Mouse (Mus musculus): ENCODE results near the gene Car10. TPM values are rescaled to one million over a fixed set of nuclear protein-coding genes. Genes with fewer than 3 reads are reported as not detected.
"Not testable (repeated sequence)": the region's sequence is repeated elsewhere in the genome, so short reads cannot be mapped to it uniquely, and the experiment has no call there.

Car10 gene
- polyA plus RNA-seq, 1 experiment from 2014 or later: 2.0 TPM

GRCm38 (mm10) chr11:93391159-93391558 lies 293.3 kb downstream of the Car10 start:
- no peak for ATAC-seq (ENCODE audit: low read depth)
- no peak for DNase-seq (ENCODE audit: low spot score)
- Histone ChIP-seq H3K27ac (replicated peaks; ENCODE audit: low read depth, low read length) (no peak overlapping the region), H3K9ac (ENCODE audit: low read depth, low read length) (no peak overlapping the region), H3K27me3 (replicated peaks; ENCODE audit: control insufficient read depth, insufficient read depth, low read length) (no peaks in the 10 kb centered on the region), H3K4me1 (ENCODE audit: control insufficient read depth, insufficient read depth, low read length) (no peaks in the 10 kb centered on the region), H3K4me2 (ENCODE audit: low read depth, low read length) (no peak overlapping the region), H3K36me3 (ENCODE audit: control insufficient read depth, insufficient read depth, low read length) (no peaks in the 10 kb centered on the region), H3K4me3 (ENCODE audit: low read depth, low read length) (no peak overlapping the region), H3K9me3 (ENCODE audit: control insufficient read depth, low read length) (no peaks in the 10 kb centered on the region)
- 69% methylated on average over 4 of the region's 4 CpGs for WGBS

- H3K9ac ChIP-seq (ENCODE audit: low read depth, low read length); DNase-seq (ENCODE audit: low spot score); ATAC-seq (ENCODE audit: low read depth): not testable (repeated sequence)
Measured at GRCm38 (mm10) chr11:93393371-93393770, 295.5 kb downstream of the Car10 start.

GRCm38 (mm10) chr11:93396356-93396755 lies 298.5 kb downstream of the Car10 start:
- WGBS: 94% methylated on average over 2 of the region's 2 CpGs
- no peaks in the 10 kb centered on the region for H3K27me3 ChIP-seq (replicated peaks; ENCODE audit: control insufficient read depth, insufficient read depth, low read length)
- H3K4me2 ChIP-seq (ENCODE audit: low read depth, low read length): no peak overlapping the region
- DNase-seq (ENCODE audit: low spot score) (no peak), ATAC-seq (ENCODE audit: low read depth) (no peak)
- H3K9ac ChIP-seq (ENCODE audit: low read depth, low read length): no peak overlapping the region
- no peaks in the 10 kb centered on the region for H3K36me3 ChIP-seq (ENCODE audit: control insufficient read depth, insufficient read depth, low read length)
- H3K4me3 ChIP-seq (ENCODE audit: low read depth, low read length): no peak overlapping the region
- no peaks in the 10 kb centered on the region for H3K9me3 ChIP-seq (ENCODE audit: control insufficient read depth, low read length)
- no peaks in the 10 kb centered on the region for H3K4me1 ChIP-seq (ENCODE audit: control insufficient read depth, insufficient read depth, low read length)
- no peak overlapping the region for H3K27ac ChIP-seq (replicated peaks; ENCODE audit: low read depth, low read length)

More at GRCm38 (mm10) chr11:93393371-93393770, 295.5 kb downstream of the Car10 start:
- H3K9me3 ChIP-seq (ENCODE audit: control insufficient read depth, low read length); H3K36me3 ChIP-seq (ENCODE audit: control insufficient read depth, insufficient read depth, low read length); H3K4me1 ChIP-seq (ENCODE audit: control insufficient read depth, insufficient read depth, low read length); H3K4me2 ChIP-seq (ENCODE audit: low read depth, low read length); H3K27me3 ChIP-seq (replicated peaks; ENCODE audit: control insufficient read depth, insufficient read depth, low read length); H3K4me3 ChIP-seq (ENCODE audit: low read depth, low read length); H3K27ac ChIP-seq (replicated peaks; ENCODE audit: low read depth, low read length): not testable (repeated sequence)

- 71% methylated on average over 1 of the region's 1 CpGs for WGBS
Measured at GRCm38 (mm10) chr11:93401167-93401566, 303.3 kb downstream of the Car10 start.

GRCm38 (mm10) chr11:93407981-93408380 lies 310.2 kb downstream of the Car10 start:
- 81% methylated on average over 5 of the region's 5 CpGs for WGBS
- H3K4me1 ChIP-seq (ENCODE audit: control insufficient read depth, insufficient read depth, low read length): no peaks in the 10 kb centered on the region

More at GRCm38 (mm10) chr11:93401167-93401566, 303.3 kb downstream of the Car10 start:
- H3K4me3 ChIP-seq (ENCODE audit: low read depth, low read length); H3K27me3 ChIP-seq (replicated peaks; ENCODE audit: control insufficient read depth, insufficient read depth, low read length); H3K4me1 ChIP-seq (ENCODE audit: control insufficient read depth, insufficient read depth, low read length); H3K36me3 ChIP-seq (ENCODE audit: control insufficient read depth, insufficient read depth, low read length); ATAC-seq (ENCODE audit: low read depth); DNase-seq (ENCODE audit: low spot score); H3K27ac ChIP-seq (replicated peaks; ENCODE audit: low read depth, low read length); H3K9ac ChIP-seq (ENCODE audit: low read depth, low read length); H3K9me3 ChIP-seq (ENCODE audit: control insufficient read depth, low read length); H3K4me2 ChIP-seq (ENCODE audit: low read depth, low read length): not testable (repeated sequence)

GRCm38 (mm10) chr11:93431482-93431881 lies 333.7 kb downstream of the Car10 start:
- H3K27ac ChIP-seq (replicated peaks; ENCODE audit: low read depth, low read length): no peak overlapping the region
- H3K27me3 ChIP-seq (replicated peaks; ENCODE audit: control insufficient read depth, insufficient read depth, low read length): no peaks in the 10 kb centered on the region
- no peak overlapping the region for H3K4me3 ChIP-seq (ENCODE audit: low read depth, low read length)
- ATAC-seq (ENCODE audit: low read depth) (no peak), DNase-seq (ENCODE audit: low spot score) (no peak)
- WGBS: 70% methylated on average over 5 of the region's 5 CpGs
- H3K9me3 ChIP-seq (ENCODE audit: control insufficient read depth, low read length): no peaks in the 10 kb centered on the region
- no peaks in the 10 kb centered on the region for H3K36me3 ChIP-seq (ENCODE audit: control insufficient read depth, insufficient read depth, low read length)
- no peaks in the 10 kb centered on the region for H3K4me1 ChIP-seq (ENCODE audit: control insufficient read depth, insufficient read depth, low read length)
- H3K9ac ChIP-seq (ENCODE audit: low read depth, low read length): no peak overlapping the region
- H3K4me2 ChIP-seq (ENCODE audit: low read depth, low read length): no peak overlapping the region

More at GRCm38 (mm10) chr11:93407981-93408380, 310.2 kb downstream of the Car10 start:
- Histone ChIP-seq H3K4me2 (ENCODE audit: low read depth, low read length) (no peak overlapping the region), H3K9me3 (ENCODE audit: control insufficient read depth, low read length) (no peaks in the 10 kb centered on the region), H3K36me3 (ENCODE audit: control insufficient read depth, insufficient read depth, low read length) (no peaks in the 10 kb centered on the region), H3K27me3 (replicated peaks; ENCODE audit: control insufficient read depth, insufficient read depth, low read length) (no peaks in the 10 kb centered on the region), H3K4me3 (ENCODE audit: low read depth, low read length) (no peak overlapping the region), H3K9ac (ENCODE audit: low read depth, low read length) (no peak overlapping the region), H3K27ac (replicated peaks; ENCODE audit: low read depth, low read length) (no peak overlapping the region)
- no peak for ATAC-seq (ENCODE audit: low read depth)
- DNase-seq (ENCODE audit: low spot score): no peak

- Histone ChIP-seq H3K4me1 (ENCODE audit: control insufficient read depth, insufficient read depth, low read length) (no peaks in the 10 kb centered on the region), H3K36me3 (ENCODE audit: control insufficient read depth, insufficient read depth, low read length) (no peaks in the 10 kb centered on the region), H3K9me3 (ENCODE audit: control insufficient read depth, low read length) (no peaks in the 10 kb centered on the region), H3K4me3 (ENCODE audit: low read depth, low read length) (no peak overlapping the region), H3K4me2 (ENCODE audit: low read depth, low read length) (no peak overlapping the region), H3K9ac (ENCODE audit: low read depth, low read length) (no peak overlapping the region), H3K27ac (replicated peaks; ENCODE audit: low read depth, low read length) (no peak overlapping the region), H3K27me3 (replicated peaks; ENCODE audit: control insufficient read depth, insufficient read depth, low read length) (no peaks in the 10 kb centered on the region)
- ATAC-seq (ENCODE audit: low read depth) (no peak), DNase-seq (ENCODE audit: low spot score) (no peak)
- WGBS: 59% methylated on average over 4 of the region's 4 CpGs
Measured at GRCm38 (mm10) chr11:93434997-93435915, 337.4 kb downstream of the Car10 start.

- H3K4me2 ChIP-seq (ENCODE audit: low read depth, low read length): no peak overlapping the region
- no peak overlapping the region for H3K4me3 ChIP-seq (ENCODE audit: low read depth, low read length)
- no peaks in the 10 kb centered on the region for H3K9me3 ChIP-seq (ENCODE audit: control insufficient read depth, low read length)
- no peak for ATAC-seq (ENCODE audit: low read depth)
- H3K9ac ChIP-seq (ENCODE audit: low read depth, low read length): no peak overlapping the region
- 42% methylated on average over 2 of the region's 2 CpGs for WGBS
- no peak overlapping the region for H3K27ac ChIP-seq (replicated peaks; ENCODE audit: low read depth, low read length)
- DNase-seq (ENCODE audit: low spot score): no peak
- H3K36me3 ChIP-seq (ENCODE audit: control insufficient read depth, insufficient read depth, low read length): no peaks in the 10 kb centered on the region
- H3K4me1 ChIP-seq (ENCODE audit: control insufficient read depth, insufficient read depth, low read length): no peaks in the 10 kb centered on the region
- H3K27me3 ChIP-seq (replicated peaks; ENCODE audit: control insufficient read depth, insufficient read depth, low read length): no peaks in the 10 kb centered on the region
Measured at GRCm38 (mm10) chr11:93436892-93437291, 339.1 kb downstream of the Car10 start.

GRCm38 (mm10) chr11:93440466-93440865 lies 342.6 kb downstream of the Car10 start:
- Histone ChIP-seq H3K4me1 (ENCODE audit: control insufficient read depth, insufficient read depth, low read length) (no peaks in the 10 kb centered on the region), H3K4me2 (ENCODE audit: low read depth, low read length) (no peak overlapping the region), H3K27me3 (replicated peaks; ENCODE audit: control insufficient read depth, insufficient read depth, low read length) (no peaks in the 10 kb centered on the region), H3K9ac (ENCODE audit: low read depth, low read length) (no peak overlapping the region), H3K4me3 (ENCODE audit: low read depth, low read length) (no peak overlapping the region), H3K27ac (replicated peaks; ENCODE audit: low read depth, low read length) (no peak overlapping the region), H3K36me3 (ENCODE audit: control insufficient read depth, insufficient read depth, low read length) (no peaks in the 10 kb centered on the region), H3K9me3 (ENCODE audit: control insufficient read depth, low read length) (no peaks in the 10 kb centered on the region)
- ATAC-seq (ENCODE audit: low read depth): no peak
- WGBS: 59% methylated on average over 1 of the region's 1 CpGs
- DNase-seq (ENCODE audit: low spot score): no peak
